Mouse (Mus musculus) heart, embryonic 14.5 days (tissue): ENCODE measurements at regions not wholly inside any gene's neighbourhood (a gene's known extent, or its start where the extent isn't known, plus 50 kb on each side); places are given as distances from the start of the nearest gene placed in this dataset.

ENCODE experiments used
- ATAC-seq: fragments of 200-750 bp; cut with Nextera tagmentation; 2 replicates; pipeline ENCODE4 v1.8.0; 2017; ENCODE audit warnings: low read depth, moderate TSS enrichment; ENCODE audit not compliant: insufficient number of reproducible peaks, insufficient read depth, low FRiP score
- H3K27ac ChIP-seq, 2 experiments: fragments of 200-500 bp in 1 of 2; fragments of 300-500 bp in 1 of 2; sonication (generic) in 1 of 2; replicated peaks in 1 of 2; 2 replicates each; pipeline ENCODE4 v1.5.1; 2012 to 2014; ENCODE audit warnings: low read depth in 2 of 2, low read length in 2 of 2, control low read depth in 1 of 2, mild to moderate bottlenecking in 1 of 2, mixed read lengths in 1 of 2; ENCODE audit not compliant: control insufficient read depth in 1 of 2, insufficient read depth in 1 of 2
- H3K27me3 ChIP-seq: fragments of 300-500 bp; sonication (generic); 2 replicates; pipeline ENCODE4 v1.6.1; 2014; ENCODE audit warnings: mild to moderate bottlenecking, low read length, control low read depth; ENCODE audit not compliant: control insufficient read depth, insufficient read depth
- H3K36me3 ChIP-seq: fragments of 300-500 bp; sonication (generic); 2 replicates; pipeline ENCODE4 v1.6.1; 2014; ENCODE audit warnings: mild to moderate bottlenecking, control low read depth, low read length, mixed read lengths; ENCODE audit not compliant: control insufficient read depth, insufficient read depth
- H3K4me1 ChIP-seq, 2 experiments: fragments of 200-500 bp in 1 of 2; fragments of 300-500 bp in 1 of 2; sonication (generic) in 1 of 2; 2 replicates each; pipeline ENCODE4 v1.6.1; 2012 to 2014; ENCODE audit warnings: low read length in 2 of 2, control low read depth in 1 of 2, mixed read lengths in 1 of 2; ENCODE audit not compliant: control insufficient read depth in 2 of 2, insufficient read depth in 2 of 2
- H3K4me2 ChIP-seq: fragments of 300-500 bp; sonication (generic); 2 replicates; pipeline ENCODE4 v1.6.1; 2014; ENCODE audit warnings: mild to moderate bottlenecking, low read length
- H3K4me3 ChIP-seq, 2 experiments: fragments of 200-500 bp in 1 of 2; fragments of 300-500 bp in 1 of 2; sonication (generic) in 1 of 2; 2 replicates each; pipeline ENCODE4 v1.5.1; 2012 to 2014; ENCODE audit warnings: low read length in 2 of 2, mild to moderate bottlenecking in 2 of 2, control low read depth in 1 of 2, low read depth in 1 of 2, moderate library complexity in 1 of 2; ENCODE audit not compliant: control insufficient read depth in 1 of 2, insufficient read depth in 1 of 2
- H3K9ac ChIP-seq: fragments of 300-500 bp; sonication (generic); 2 replicates; pipeline ENCODE4 v1.6.1; 2014; ENCODE audit warnings: mild to moderate bottlenecking, low read length
- H3K9me3 ChIP-seq: fragments of 300-500 bp; sonication (generic); 2 replicates; pipeline ENCODE4 v1.6.1; 2016; ENCODE audit warnings: low read length, control low read depth; ENCODE audit not compliant: control insufficient read depth
- WGBS: fragments of 180-500 bp; shearing (Covaris S2); extraction: QIAGEN DNeasy Blood & Tissue Kit; methylation state at CpG from one replicate; pipeline ENCODE4 v1.1.7; 2014; 5-methylcytosine and 5-hydroxymethylcytosine counted together

DNA sequence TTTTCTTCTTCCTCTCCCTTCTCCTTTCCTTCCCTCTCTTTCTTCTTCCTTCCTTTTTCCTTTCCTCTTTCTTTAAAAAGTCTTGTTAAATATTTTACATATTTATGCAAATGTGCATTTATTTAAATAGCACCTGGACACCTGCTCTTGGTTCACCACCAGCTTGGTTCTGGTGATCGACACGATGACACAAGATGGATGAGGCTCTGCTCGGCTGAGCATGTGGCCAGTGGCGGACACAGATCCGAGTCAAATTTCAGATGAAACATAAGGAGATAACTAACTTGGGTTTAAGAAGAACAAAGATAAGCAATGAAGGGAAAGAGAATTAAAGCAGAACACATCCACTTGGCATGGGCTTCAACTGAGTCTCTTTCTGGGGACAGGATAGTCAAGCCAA, 1339.7 kb upstream of the A1bg start:
- no peaks in the 10 kb centered on the region for H3K27me3 ChIP-seq

DNA sequence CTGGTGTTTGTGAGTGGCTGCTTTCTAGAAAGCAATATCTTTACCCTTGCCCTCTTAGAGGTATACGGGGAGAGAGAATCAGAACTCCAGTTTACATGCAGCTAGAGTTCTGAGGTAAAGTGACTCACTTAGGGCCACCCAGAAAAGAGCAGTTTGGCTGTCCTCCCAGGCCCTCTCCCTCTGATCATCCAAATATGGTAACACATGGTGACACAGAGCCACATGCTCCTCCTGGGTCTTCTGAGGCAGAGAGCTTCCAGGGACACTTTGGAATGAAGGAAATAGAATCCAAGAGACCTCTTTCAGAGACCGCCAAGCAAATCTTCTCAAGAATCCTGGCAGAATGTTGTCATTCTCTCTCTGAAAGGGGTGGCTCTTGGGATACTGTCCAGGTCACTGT, 1338.7 kb upstream of the A1bg start:
- Histone ChIP-seq H3K27me3 (no peaks in the 10 kb centered on the region), H3K4me2 (no peak overlapping the region), H3K27ac (no peak overlapping the region), H3K9ac (no peak overlapping the region), H3K36me3 (no peaks in the 10 kb centered on the region), H3K4me3 (no peak overlapping the region), H3K4me1 (peaks cover 3 to 17% of the 10 kb centered on the region in 2 experiments), H3K9me3 (no peaks in the 10 kb centered on the region)
- no peak for ATAC-seq
- WGBS = 52% methylated on average over 2 of the region's 2 CpGs

More for the DNA sequence above, 1339.7 kb upstream of the A1bg start:
- peaks cover 3 to 17% of the 10 kb centered on the region in 2 experiments for H3K4me1 ChIP-seq
- 79% methylated on average over 5 of the region's 5 CpGs for WGBS
- no peak overlapping the region for H3K4me2 ChIP-seq
- no peaks in the 10 kb centered on the region for H3K36me3 ChIP-seq
- no peak overlapping the region for H3K27ac ChIP-seq
- H3K4me3 ChIP-seq = no peak overlapping the region
- no peaks in the 10 kb centered on the region for H3K9me3 ChIP-seq
- ATAC-seq = no peak
- H3K9ac ChIP-seq = no peak overlapping the region

DNA sequence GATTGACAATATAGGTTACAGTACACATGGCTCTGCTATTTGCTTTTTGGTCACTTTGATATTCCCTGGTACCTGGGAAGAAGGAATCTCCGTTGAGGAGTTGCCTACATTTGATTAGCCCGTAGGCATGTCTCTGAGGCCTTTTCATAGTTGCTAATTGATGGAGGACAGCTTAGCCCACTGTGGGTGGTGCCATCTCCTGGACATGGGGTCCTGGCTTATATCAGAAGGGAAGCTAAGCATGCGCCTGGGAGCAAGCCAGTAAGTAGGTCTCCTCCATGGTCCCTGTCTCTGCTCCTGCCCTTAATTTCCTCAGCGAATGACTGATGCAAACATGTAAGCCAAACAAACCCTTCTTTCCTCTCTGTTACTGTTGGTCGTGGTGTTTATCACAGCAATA, 1335.8 kb upstream of the A1bg start:
- H3K4me3 ChIP-seq = no peak overlapping the region
- no peaks in the 10 kb centered on the region for H3K36me3 ChIP-seq
- H3K27me3 ChIP-seq = no peaks in the 10 kb centered on the region
- no peak overlapping the region for H3K9ac ChIP-seq
- no peak for ATAC-seq
- WGBS = 71% methylated on average over 5 of the region's 5 CpGs
- peaks cover 3 to 21% of the 10 kb centered on the region in 2 experiments for H3K4me1 ChIP-seq
- H3K4me2 ChIP-seq = no peak overlapping the region
- no peaks in the 10 kb centered on the region for H3K9me3 ChIP-seq
- no peak overlapping the region for H3K27ac ChIP-seq

DNA sequence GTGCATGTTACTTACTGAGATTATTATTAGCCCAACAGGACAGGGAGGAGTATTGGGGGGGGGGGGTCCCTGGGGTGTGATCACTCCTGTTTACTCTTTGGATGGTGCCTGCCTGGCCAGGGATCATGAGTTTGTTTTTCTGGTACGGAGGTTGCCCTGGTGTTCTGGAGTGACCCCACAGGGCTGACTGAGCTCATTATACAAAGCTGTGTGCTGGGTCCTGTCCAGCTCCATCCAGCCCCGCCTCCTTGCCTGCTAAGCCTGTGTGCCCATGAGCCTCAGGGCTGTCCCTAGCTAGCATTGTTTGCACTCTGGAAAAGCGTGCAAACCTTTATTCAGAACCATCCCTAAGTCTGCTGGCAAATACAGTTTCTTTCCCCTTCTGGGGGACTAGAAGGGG, 1335.1 kb upstream of the A1bg start:
- Histone ChIP-seq H3K4me1 (peaks cover 3 to 24% of the 10 kb centered on the region in 2 experiments), H3K4me3 (no peak overlapping the region), H3K9me3 (no peaks in the 10 kb centered on the region), H3K27me3 (no peaks in the 10 kb centered on the region), H3K9ac (no peak overlapping the region), H3K4me2 (no peak overlapping the region), H3K27ac (no peak overlapping the region), H3K36me3 (no peaks in the 10 kb centered on the region)
- peak; percentile 64; the same call in 1 of the 2 replicates for ATAC-seq
- WGBS = 38% methylated on average over 3 of the region's 3 CpGs

DNA sequence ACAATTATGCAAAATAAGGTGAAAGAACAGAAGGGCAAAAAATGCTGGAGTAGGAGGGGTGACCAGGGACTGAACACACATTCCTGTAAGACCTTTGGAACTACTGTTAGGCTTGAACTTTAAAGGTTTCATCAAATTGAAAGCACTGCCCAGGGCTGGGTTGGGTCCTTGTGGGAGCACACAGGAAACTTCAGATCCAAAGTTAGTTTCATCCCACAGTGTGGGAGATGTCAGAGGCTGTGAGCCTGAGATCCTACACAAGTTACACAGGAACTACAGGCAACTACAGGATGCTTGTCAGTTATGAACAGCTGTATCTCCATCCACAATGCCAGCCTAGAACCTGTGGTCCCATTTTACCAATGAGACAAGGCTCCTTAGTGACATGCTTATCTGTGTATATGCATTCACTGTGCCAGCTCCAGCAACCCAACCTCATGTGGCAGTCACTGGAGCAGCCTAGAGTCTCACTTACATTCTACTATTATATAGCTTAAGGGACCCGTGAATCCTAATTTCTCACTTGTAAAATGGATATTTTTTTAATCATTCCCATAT, 1334.4 kb upstream of the A1bg start:
- Histone ChIP-seq H3K9me3 (no peaks in the 10 kb centered on the region), H3K4me1 (peaks cover 3 to 24% of the 10 kb centered on the region in 2 experiments), H3K4me3 (no peak overlapping the region), H3K27ac (no peak overlapping the region), H3K27me3 (no peaks in the 10 kb centered on the region), H3K9ac (no peak overlapping the region), H3K4me2 (no peak overlapping the region), H3K36me3 (no peaks in the 10 kb centered on the region)
- WGBS = 97% methylated on average over 1 of the region's 1 CpGs
- no peak for ATAC-seq

DNA sequence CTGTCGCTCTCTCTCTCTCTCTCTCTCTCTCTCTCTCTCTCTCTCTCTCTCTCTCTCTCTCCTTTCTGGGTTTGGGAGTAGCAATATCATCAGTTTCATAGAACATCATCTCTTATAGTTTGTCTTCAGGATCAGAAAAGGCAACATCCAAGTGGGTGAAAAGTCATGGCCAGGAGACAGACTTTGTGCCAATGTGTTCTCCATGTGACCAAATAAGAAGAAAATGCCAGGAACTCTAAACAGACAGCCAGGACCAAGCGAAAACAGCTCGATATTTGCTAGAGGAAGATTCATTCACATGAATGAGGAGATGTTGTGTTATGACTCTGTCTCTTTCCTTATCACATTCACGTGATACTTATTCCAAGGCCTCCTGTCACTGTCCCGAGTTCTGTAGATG, 1332.8 kb upstream of the A1bg start:
- H3K4me3 ChIP-seq = no peak overlapping the region
- WGBS = 85% methylated on average over 5 of the region's 5 CpGs
- H3K27me3 ChIP-seq = no peaks in the 10 kb centered on the region
- H3K27ac ChIP-seq = no peak overlapping the region
- H3K36me3 ChIP-seq = no peaks in the 10 kb centered on the region
- H3K4me1 ChIP-seq = peaks cover 0 to 16% of the 10 kb centered on the region in 2 experiments; a peak in 3 of 4 replicates
- no peak for ATAC-seq
- H3K9me3 ChIP-seq = no peaks in the 10 kb centered on the region
- H3K4me2 ChIP-seq = no peak overlapping the region
- no peak overlapping the region for H3K9ac ChIP-seq

DNA sequence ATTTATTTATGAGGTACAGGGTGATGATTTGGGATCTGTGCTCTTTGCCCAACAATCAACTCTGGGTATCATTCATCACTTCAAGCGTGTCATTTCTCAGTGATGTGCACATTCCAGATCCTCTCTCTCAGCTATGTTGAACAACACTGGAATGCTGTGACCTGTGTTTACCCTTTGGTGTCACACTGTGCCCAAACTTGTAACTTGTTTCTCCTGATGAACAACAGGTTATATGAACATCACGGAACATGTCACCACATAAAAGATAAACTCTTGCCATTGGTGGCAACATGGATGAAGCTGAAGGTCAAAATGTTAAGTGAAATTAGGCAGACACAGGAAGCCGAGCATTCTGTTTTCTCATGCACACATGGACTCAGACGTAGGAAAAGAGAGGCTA, 1330.9 kb upstream of the A1bg start:
- ATAC-seq = no peak
- WGBS = 36% methylated on average over 4 of the region's 4 CpGs

More for the DNA sequence above, 1330.9 kb upstream of the A1bg start:
- Histone ChIP-seq H3K27ac (no peak overlapping the region), H3K36me3 (no peaks in the 10 kb centered on the region), H3K4me1 (peaks cover 0 to 16% of the 10 kb centered on the region in 2 experiments; a peak in 3 of 4 replicates), H3K27me3 (no peaks in the 10 kb centered on the region), H3K9ac (no peak overlapping the region), H3K4me3 (no peak overlapping the region), H3K9me3 (no peaks in the 10 kb centered on the region), H3K4me2 (no peak overlapping the region)
